Mouse (Mus musculus): ENCODE measurements around the gene Gskip. TPM values are rescaled to one million over a fixed set of nuclear protein-coding genes. Genes with fewer than 3 reads are reported as not detected.

The Gskip gene
- total and polyA plus RNA-seq, 2 experiments from 2014 or later, result 8.8 to 16.8 TPM

GRCm38 (mm10) chr12:105748114-105748513, 63.5 kb downstream of the Gskip start:
- DNase-seq (ENCODE audit: low spot score) (no peak), ATAC-seq (ENCODE audit: insufficient read depth, low read depth) (no peak)
- no peak overlapping the region for H3K27ac ChIP-seq (ENCODE audit: low read depth)
- H3K4me2 ChIP-seq (ENCODE audit: low read depth, low read length), result no peak overlapping the region
- no peak for TF ChIP-seq CTCF (IDR thresholded peaks at IDR 0.05; ENCODE audit: low read depth)
- no peak for TF ChIP-seq EP300 (IDR thresholded peaks at IDR 0.05; ENCODE audit: low read depth)
- no peak overlapping the region for H3K9ac ChIP-seq (replicated peaks; ENCODE audit: low read depth, low read length)
- no peaks in the 10 kb centered on the region for H3K36me3 ChIP-seq (replicated peaks; ENCODE audit: control insufficient read depth, insufficient read depth, low read length)
- 65% methylated on average over 5 of the region's 5 CpGs for WGBS
- no peaks in the 10 kb centered on the region for H3K27me3 ChIP-seq (ENCODE audit: control insufficient read depth, insufficient read depth, low read length)
- H3K9me3 ChIP-seq (replicated peaks; ENCODE audit: control insufficient read depth, low read length), result no peaks in the 10 kb centered on the region
- H3K4me1 ChIP-seq (ENCODE audit: control insufficient read depth, insufficient read depth), result no peaks in the 10 kb centered on the region
- no peak overlapping the region for H3K4me3 ChIP-seq (ENCODE audit: low read depth, low read length)

Other genes starting within 250 kb of the Gskip start
- gene D430019H16Rik, start 231.0 kb upstream of the Gskip start, total RNA-seq (2014; rRNA removed; ENCODE audit: low replicate concordance), result 0.34 and 2.6 TPM in 2 replicates
- gene D430019H16Rik, start 231.0 kb upstream of the Gskip start, polyA plus RNA-seq (2015; fragmentation: Nextera tagmentation; extraction: Ambion mirVana), result 0.07 and 0.08 TPM in 2 replicates
- gene Bdkrb2, start 121.6 kb upstream of the Gskip start, total RNA-seq (2014; rRNA removed; ENCODE audit: low replicate concordance), result 0.54 and 4.0 TPM in 2 replicates
- 0.60 and 0.71 TPM in 2 replicates for gene Bdkrb2, start 121.6 kb upstream of the Gskip start, polyA plus RNA-seq (2015; fragmentation: Nextera tagmentation; extraction: Ambion mirVana)
- gene Bdkrb1, start 81.7 kb upstream of the Gskip start, total RNA-seq (2014; rRNA removed; ENCODE audit: low replicate concordance), result not detected in 2 replicates
- not detected in 2 replicates for gene Bdkrb1, start 81.7 kb upstream of the Gskip start, polyA plus RNA-seq (2015; fragmentation: Nextera tagmentation; extraction: Ambion mirVana)
- 19.7 and 20.8 TPM in 2 replicates for gene Atg2b, start 382 bp downstream of the Gskip start, total RNA-seq (2014; rRNA removed; ENCODE audit: low replicate concordance)
- 5.3 and 5.4 TPM in 2 replicates for gene Atg2b, start 382 bp downstream of the Gskip start, polyA plus RNA-seq (2015; fragmentation: Nextera tagmentation; extraction: Ambion mirVana)
- gene Ak7, start 21.1 kb downstream of the Gskip start, total RNA-seq (2014; rRNA removed; ENCODE audit: low replicate concordance), result not detected in 2 replicates
- gene Ak7, start 21.1 kb downstream of the Gskip start, polyA plus RNA-seq (2015; fragmentation: Nextera tagmentation; extraction: Ambion mirVana), result 0.14 and 0.23 TPM in 2 replicates
- 78.4 and 110 TPM in 2 replicates for gene Papola, start 99.9 kb downstream of the Gskip start, total RNA-seq (2014; rRNA removed; ENCODE audit: low replicate concordance)
- gene Papola, start 99.9 kb downstream of the Gskip start, polyA plus RNA-seq (2015; fragmentation: Nextera tagmentation; extraction: Ambion mirVana), result 118 and 124 TPM in 2 replicates